Mouse (Mus musculus): Measurements from ENCODE around the gene Gmpr.

DNA sequence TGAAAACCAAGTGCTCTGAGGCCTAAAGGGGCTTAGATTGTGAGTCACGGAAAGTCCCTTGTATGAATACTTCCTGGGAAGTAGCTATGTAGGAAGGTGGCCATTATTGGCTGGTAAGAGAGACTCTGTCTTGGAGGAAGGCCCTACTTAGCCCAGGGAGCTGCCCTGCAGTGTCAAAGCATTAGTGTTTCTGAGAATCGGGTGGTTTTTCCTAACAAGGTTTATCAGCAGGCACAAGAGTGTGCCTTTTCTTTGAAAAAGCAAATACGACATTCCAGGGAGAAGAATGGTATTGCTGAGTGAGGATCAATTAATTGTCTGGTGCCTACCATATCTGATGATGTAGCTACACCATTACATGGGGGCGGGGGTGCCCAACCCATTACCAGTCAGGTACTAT, 39.7 kb downstream of the Gmpr start:
- TF ChIP-seq GATA1 (IDR thresholded peaks at IDR 0.05; ENCODE audit: borderline replicate concordance, low read length) (no peak), FLI1 (IDR thresholded peaks at IDR 0.05; ENCODE audit: low read length) (no peak)
